Mouse (Mus musculus): ENCODE measurements around the gene Fasl. TPM values are rescaled to one million over a fixed set of nuclear protein-coding genes. Genes with fewer than 3 reads are reported as not detected.

The Fasl gene
- polyA plus RNA-seq, 1 experiment = 0.43 TPM

- no peaks in the 10 kb centered on the region for H3K27me3 ChIP-seq (ENCODE audit: control insufficient read depth, insufficient read depth, low read length)
- H3K4me1 ChIP-seq (ENCODE audit: control insufficient read depth, insufficient read depth, low read length) = peaks cover 6% of the 10 kb centered on the region; the same call in 1 of the 2 replicates
- H3K4me3 ChIP-seq (ENCODE audit: control insufficient read depth, low read depth, low read length) = no peak overlapping the region
- TF ChIP-seq POLR2A (IDR thresholded peaks at IDR 0.05; ENCODE audit: control insufficient read depth, low read depth, low read length) (no peak), CTCF (IDR thresholded peaks at IDR 0.05; ENCODE audit: control insufficient read depth, insufficient read depth, insufficient replicate concordance, low read depth, low read length) (no peak)
- H3K36me3 ChIP-seq (ENCODE audit: control insufficient read depth, insufficient read depth, low read length) = no peaks in the 10 kb centered on the region
- H3K27ac ChIP-seq (ENCODE audit: control insufficient read depth, insufficient read depth, low read depth, low read length) = no peak overlapping the region
These were observed 54.0 kb downstream of the Fasl start for GRCm38 (mm10) chr1:161734314-161734713.

Other genes with a start within 250 kb of the Fasl start
- 18.6 and 25.4 TPM in 2 replicates for gene Suco, start 88.2 kb upstream of the Fasl start, polyA plus RNA-seq (2012; rRNA removed)
- gene Pigc, start 180.7 kb upstream of the Fasl start, polyA plus RNA-seq (2012; rRNA removed) = 30.6 and 41.5 TPM in 2 replicates
- gene 4930558K02Rik, start 191.1 kb upstream of the Fasl start, polyA plus RNA-seq (2012; rRNA removed) = 12.8 and 18.1 TPM in 2 replicates

Measured in testis, adult 2 months (tissue).